Mouse (Mus musculus) gastrocnemius, postnatal 36 days (tissue): Measurements from ENCODE around the gene Fgd5. TPM values are rescaled to one million over a fixed set of nuclear protein-coding genes. Genes with fewer than 3 reads are reported as not detected.
"Not testable (repeated sequence)": the region's sequence is repeated elsewhere in the genome, so short reads cannot be mapped to it uniquely, and the experiment has no call there.

Source experiments
- DNase-seq, 2 experiments: peaks; one replicate each; pipeline ENCODE4 v3.0.0; 2022
- intact Hi-C: fragments of 180-260 bp; cut with DNase I; formaldehyde crosslinking; loops from one replicate; pipeline ENCODE4 v1.15.1; 2025
- total RNA-seq, 2 experiments: library from RNA; stranded (reverse); gene quantifications; 2 replicates each; pipeline ENCODE4 v1.2.3; 2021

The Fgd5 gene
- total RNA-seq, 2 experiments from 2014 or later = 6.8 to 10.3 TPM

DNA sequence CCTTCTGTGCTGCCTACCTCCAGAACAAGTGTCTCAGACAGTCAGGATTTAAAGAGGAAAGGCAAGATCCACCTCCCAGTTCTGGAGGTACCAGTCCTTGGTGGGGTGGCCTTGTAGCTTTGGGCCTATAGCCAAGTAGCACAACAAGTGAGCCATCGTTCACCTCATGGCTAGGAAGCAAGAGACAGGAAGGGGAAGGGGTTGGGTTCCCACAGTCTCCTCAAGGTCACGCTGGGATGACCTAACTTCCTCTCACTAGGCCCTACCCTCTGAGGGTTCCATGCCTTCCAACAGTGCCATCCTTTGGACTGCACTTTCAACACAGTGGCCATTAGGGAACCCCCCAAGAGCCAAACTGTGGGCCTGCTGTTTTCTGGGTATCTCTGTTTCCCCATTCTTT, 84.8 kb downstream of the Fgd5 start:
- intact Hi-C loops = no loop called here

GRCm38 (mm10) chr6:92064101-92064500, 85.4 kb downstream of the Fgd5 start:
- intact Hi-C loops = no loop called here
- no peak for DNase-seq

More for the DNA sequence above, 84.8 kb downstream of the Fgd5 start:
- no peak for DNase-seq

DNA sequence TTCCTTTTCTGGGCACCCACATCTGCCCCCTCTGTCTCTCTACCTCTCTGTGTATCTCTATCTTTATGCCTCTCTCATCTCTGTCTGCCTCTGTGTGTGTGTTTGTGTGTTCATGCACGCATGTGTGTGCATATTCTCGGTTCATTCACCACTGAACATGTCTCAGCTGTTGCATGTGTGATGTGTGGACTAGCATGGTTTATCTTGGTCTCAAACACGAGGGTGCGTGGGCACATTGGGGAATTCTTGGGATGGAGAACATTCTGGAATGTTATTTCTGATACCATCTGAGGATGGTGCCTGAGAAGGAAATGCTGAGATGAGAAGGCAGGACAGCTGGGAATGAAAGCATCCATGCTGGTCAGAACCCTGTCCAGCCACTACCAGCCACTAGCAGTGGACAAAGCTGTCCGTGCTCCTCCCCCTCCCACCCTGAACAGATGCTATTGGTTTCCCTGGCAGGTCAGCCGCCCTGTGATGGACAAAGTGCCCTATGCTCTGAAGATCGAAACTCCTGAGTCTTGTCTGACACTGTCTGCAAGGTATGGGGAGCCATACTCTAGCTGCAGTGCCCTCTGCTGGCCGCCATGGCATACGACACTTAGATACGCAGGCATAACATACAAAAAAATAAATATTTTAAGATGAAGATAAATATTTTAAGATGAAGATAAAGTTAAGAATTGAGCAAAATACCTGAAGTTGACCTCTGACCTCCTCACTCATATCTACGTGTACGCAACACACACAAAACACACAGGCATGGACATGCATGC, 87.2 kb downstream of the Fgd5 start:
- DNase-seq = peak in 1 of 2 experiments; percentile 44
- intact Hi-C loops = loop anchor here (5.0 kb wide), 2 partner anchors 84 to 284 kb away; no protein-coding TSS in a partner anchor

GRCm38 (mm10) chr6:92067146-92067790, 88.6 kb downstream of the Fgd5 start:
- intact Hi-C loops = loop anchor here (1.0 to 5.0 kb wide), 3 partner anchors 85 to 285 kb away; no protein-coding TSS in a partner anchor
- peak; percentile 59 to 64 for DNase-seq

- peak in 1 of 2 experiments; percentile 37 for DNase-seq
- intact Hi-C loops = loop anchor here (5.0 kb wide), 1 partner anchor 196 kb away; no protein-coding TSS in a partner anchor
Measured at GRCm38 (mm10) chr6:92071121-92071839, 92.6 kb downstream of the Fgd5 start.

GRCm38 (mm10) chr6:92080730-92081129, 102.1 kb downstream of the Fgd5 start:
- intact Hi-C loops = no loop called here
- DNase-seq = no peak

- DNase-seq = no peak
- intact Hi-C loops = no loop called here
Measured at GRCm38 (mm10) chr6:92082756-92083155, 104.1 kb downstream of the Fgd5 start.

DNA sequence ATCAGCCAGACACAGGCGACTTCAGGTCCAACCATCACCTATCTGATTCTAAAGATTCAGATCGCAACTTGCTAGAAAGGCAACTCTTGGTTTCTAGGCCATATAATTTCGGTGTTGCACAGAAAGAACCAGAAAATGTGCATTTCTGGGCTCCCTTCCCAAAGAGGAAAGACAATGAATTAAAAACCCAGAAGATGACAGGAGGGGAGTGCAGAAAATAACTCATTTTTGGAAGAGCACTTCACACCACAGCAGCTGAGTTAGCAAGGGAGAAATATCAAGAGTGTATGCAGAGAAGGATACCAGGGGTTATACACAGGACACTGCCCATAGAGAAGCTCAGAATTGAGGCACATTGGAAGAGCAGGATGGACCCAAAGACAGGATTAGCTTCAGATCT, 106.3 kb downstream of the Fgd5 start:
- no peak for DNase-seq
- intact Hi-C loops = no loop called here

GRCm38 (mm10) chr6:92089141-92089540, 110.5 kb downstream of the Fgd5 start:
- DNase-seq, intact Hi-C loops: not testable (repeated sequence)

- no peak for DNase-seq
- intact Hi-C loops = no loop called here
Measured at GRCm38 (mm10) chr6:92089982-92090381, 111.3 kb downstream of the Fgd5 start.

- intact Hi-C loops = no loop called here
- no peak for DNase-seq
Measured at GRCm38 (mm10) chr6:92090497-92090896, 111.8 kb downstream of the Fgd5 start.

GRCm38 (mm10) chr6:92091130-92091591, 112.5 kb downstream of the Fgd5 start, which contains the start of gene Nr2c2:
Gene Nr2c2 (plus strand): TSS chr6:92091390.
- intact Hi-C loops = no loop called here
- peak; percentile 76 to 83 for DNase-seq

DNA sequence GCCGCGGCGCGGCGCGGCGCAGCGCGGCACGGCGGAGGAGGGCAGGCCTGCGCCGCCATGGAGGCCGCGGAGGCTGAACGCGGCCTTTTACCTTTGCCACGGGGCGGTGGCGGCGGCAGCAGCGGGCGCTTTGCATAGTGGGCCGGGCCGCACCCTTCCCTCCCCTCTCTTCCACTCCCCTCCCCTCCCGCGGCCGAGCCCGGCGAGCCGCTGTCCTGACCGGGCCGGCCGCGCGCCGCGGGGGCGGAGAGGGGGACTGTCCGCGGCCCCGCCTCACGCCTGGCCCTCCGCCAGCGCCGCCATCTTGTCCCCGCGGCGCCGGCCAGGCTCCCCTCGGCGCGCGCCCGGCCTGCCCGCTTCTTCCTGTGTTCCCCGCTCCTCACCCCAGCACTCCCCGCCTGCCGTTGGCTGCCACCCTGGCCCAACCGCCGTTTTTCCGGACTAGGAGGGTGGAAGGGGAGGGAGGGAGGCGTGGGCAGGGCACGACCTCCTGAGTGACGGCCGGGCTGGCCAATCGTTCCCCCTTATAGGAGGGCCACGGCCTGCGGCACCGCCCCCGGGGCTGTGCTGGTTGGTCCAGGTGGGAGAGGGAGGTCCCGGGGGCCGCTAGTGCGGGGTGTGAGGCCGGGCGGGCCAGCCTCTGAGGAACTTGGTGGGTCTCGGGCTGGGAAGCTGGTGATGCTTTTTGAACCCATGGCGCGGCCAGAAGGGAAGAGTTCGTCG, 113.2 kb downstream of the Fgd5 start:
- intact Hi-C loops = no loop called here
- peak; percentile 100 for DNase-seq

DNA sequence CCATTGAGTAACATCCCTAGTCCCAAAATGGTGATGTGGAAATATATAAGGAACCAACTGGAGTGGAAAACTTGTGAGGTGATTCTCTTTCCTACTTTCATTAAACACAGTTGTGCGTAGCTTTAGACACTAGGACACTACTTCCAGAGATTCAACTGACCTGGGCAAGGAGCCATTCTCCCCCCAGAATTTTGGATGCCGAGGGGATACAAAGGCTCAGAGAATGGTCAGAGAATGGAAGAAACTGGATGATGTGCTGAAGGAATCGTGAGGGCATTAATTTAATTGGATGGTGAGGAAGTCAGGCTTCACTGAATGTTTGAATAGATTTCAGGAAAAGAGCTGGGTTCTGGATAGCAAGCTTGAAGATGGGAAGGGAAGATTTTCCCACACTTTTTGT, 114.1 kb downstream of the Fgd5 start:
- intact Hi-C loops = no loop called here

GRCm38 (mm10) chr6:92093869-92094268, 115.2 kb downstream of the Fgd5 start:
- intact Hi-C loops = no loop called here
- DNase-seq = no peak

More for the DNA sequence above, 114.1 kb downstream of the Fgd5 start:
- no peak for DNase-seq

DNA sequence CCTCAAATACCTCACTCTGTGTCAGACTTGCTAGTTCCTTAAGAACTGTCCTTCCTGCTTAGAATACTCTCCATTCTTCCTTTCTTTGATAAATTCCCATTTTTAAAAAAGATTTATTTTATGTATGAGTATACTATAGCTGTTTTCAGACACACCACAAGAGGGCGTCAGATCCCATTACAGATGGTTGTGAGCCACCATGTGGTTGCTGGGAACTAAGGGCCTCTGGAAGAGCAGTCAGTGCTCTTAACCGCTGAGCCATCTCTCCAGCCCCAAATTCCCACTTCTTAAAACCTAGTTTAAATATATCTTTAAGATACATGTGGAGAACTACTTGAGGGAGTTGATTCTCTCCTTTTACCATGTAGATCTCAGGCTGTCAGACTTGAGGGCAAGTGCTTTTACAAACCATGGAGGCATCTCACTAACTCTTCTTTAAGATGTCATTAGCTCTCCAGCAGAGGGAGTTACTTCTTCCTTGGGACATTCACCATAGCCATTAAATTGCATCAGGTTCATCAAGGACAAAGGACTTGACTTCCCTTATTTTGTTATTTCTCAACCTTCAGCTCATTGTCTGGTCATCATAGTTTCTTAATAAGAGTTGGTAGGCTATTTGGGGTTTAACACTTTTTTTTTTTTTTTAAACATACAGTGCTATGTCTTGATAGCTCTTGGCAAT, 122.1 kb downstream of the Fgd5 start:
- no peak for DNase-seq
- intact Hi-C loops = no loop called here

DNA sequence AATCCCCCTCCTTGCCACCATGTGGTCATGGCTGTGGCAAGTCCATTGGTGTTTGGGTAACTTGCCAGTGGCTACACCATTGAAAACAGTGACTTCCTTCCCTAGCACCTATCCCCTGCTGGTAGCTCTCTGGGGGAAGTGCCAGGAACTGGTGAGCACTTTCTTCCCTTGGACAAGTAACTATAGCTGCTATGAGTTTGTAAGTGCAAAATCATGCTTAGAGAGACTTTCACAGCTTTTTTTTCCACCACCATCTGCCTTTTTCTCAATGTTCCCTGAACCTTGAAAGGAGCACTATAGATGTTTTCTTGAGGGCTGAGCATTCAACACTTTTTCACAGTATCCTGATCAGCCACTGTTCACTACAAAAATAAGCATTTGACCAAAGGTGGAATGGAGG, 145.9 kb downstream of the Fgd5 start:
- no peak for DNase-seq
- intact Hi-C loops = no loop called here
